Mouse (Mus musculus): ENCODE measurements around the gene Litaf.

Litaf gene

DNA sequence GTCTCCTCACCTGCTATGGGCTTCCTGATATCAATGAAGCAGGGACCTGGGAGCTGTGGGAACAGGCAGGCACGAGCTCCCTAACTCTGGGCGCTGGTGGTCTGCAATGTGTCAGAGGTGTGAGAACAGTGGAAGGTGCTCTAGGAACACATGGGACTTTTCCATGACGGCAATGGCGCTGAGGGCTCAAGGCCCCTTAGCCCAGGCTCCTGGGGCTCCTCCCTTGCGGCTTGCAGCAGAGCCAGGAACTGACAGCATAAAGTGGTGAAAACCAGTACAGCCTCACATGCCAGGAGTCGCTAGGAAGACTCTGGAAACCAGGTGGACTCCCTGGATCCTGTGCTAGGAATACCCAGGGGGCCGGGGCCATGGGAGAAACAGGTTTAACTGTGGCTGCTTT, 155.4 kb downstream of the Litaf start:
- no peak for DNase-seq (ENCODE audit: low spot score)

Measured in spleen, adult 12 weeks (tissue).